Mouse (Mus musculus) adrenal gland, postnatal 36 days (tissue): ENCODE measurements around the gene Fads6. TPM values are rescaled to one million over a fixed set of nuclear protein-coding genes. Genes with fewer than 3 reads are reported as not detected.

Experiments used
- DNase-seq, 2 experiments: peaks; one replicate each; pipeline ENCODE4 v3.0.0; 2021; ENCODE audit warnings: mixed read lengths in 1 of 2
- long read RNA-seq, 2 experiments: library from polyadenylated mRNA; stranded (forward); transcript quantifications; one replicate each; pipeline ENCODE4 v2.0.0; 2021; ENCODE audit warnings: borderline sequencing depth in 2 of 2
- total RNA-seq, 2 experiments: library from RNA; stranded (reverse); gene quantifications; 2 replicates each; pipeline ENCODE4 v1.2.3; 2021

Fads6 gene
- 10 to 100 TPM; 47.5 to 75.9 TPM for total RNA-seq
- long read RNA-seq, experiment 1, full-length matches to known transcripts = 2 of 19 reads
- long read RNA-seq, experiment 1, partial matches to known transcripts = 3 of 19 reads
- long read RNA-seq, experiment 1, other reads (novel, unspliced or antisense) = 14 of 19 reads
- long read RNA-seq, experiment 2, full-length matches to known transcripts = 2 of 7 reads
- long read RNA-seq, experiment 2, partial matches to known transcripts = 0 of 7 reads
- long read RNA-seq, experiment 2, other reads (novel, unspliced or antisense) = 5 of 7 reads

DNA sequence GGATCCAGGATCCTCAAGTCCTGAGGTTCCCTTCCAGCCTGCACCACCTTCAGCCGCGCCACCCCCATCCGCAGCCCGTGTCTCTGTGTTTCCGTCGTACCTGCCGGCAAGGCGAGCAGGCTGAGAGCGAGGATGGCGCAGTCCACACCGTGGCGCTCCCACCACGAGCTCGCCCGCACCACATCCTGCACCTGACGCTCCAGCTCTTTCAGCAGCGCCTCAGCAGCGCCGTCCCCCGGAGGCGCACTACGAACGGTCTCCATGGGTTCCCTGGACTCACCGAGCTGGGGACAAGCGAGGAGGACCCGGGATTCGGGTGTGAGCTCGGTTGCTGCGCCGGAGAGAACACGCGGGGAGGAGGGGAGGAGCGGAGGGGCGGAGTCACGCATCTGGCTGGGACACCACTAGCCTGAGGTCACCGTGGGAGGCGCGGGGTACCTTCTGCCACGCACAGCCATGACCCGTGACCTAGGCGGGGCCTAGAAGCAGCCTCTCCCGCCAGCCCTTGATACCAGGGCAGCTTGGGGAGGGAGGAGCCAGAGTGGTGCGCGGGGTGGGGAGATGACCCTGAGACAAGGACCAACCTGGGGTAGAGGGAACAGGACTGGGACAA lies at the start of gene Fads6:
Gene Fads6, minus strand, starts transcription at position 450 of the 613 bp plus-strand sequence.
- peak; percentile 89 to 92 for DNase-seq

DNA sequence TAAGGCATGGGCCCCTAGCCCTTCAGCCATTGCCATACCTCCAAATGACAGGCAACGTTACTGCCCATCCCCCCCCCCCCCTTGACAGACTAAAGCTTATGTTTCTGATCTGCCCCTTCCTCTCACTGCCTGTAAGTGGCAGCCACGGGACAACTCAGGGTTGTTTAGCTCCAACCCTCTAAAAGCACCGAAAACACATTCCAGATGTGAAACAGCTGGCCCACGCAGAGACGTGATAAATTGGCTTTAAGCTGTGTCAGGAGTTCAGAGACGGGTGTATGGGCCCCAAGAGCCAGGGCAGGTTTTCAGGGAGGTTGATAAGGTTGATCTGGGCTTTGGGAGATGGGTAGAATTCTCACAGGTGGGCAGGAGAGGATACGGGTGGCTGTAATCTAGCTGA lies 48.1 kb upstream of the Fads6 start:
- DNase-seq = no peak

DNA sequence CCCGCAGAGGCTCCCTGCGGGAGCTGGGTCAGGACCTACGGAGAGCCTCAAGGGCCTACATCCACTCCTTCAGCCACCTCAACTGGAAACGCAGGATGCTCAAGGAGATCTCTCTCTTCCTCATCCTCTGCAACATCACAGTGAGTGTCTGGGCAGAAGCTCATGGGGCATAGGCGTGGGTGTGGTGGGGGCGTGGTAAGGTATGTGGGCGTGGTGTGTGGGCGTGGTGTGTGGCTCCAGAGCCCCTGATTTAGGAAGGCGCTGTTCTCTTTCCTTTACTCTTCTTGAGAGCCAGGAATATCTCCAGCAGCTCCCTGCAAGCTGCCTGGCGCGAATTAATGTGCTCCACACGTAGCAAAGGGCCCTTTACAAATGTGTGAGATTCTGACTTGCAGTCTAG lies 47.5 kb upstream of the Fads6 start:
- DNase-seq = no peak

DNA sequence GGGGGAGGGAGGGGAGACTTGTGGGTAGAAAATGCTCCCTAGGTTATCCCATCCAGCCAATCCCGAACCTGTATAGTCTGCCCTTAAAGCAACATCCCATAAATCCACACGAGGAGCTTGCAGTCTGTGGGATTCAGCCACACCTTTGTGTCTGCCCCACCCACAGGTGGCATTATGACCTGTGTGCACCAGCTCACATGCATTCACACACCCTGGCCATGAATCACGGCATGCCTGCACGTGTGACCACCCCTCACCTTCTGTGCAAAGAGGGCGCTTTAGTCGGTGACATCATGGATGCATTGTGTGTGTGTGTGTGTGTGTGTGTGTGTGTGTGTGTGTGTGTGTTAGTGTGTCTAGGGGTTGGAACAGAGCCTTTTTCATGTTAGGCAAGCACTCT lies 44.4 kb upstream of the Fads6 start:
- DNase-seq = no peak

DNA sequence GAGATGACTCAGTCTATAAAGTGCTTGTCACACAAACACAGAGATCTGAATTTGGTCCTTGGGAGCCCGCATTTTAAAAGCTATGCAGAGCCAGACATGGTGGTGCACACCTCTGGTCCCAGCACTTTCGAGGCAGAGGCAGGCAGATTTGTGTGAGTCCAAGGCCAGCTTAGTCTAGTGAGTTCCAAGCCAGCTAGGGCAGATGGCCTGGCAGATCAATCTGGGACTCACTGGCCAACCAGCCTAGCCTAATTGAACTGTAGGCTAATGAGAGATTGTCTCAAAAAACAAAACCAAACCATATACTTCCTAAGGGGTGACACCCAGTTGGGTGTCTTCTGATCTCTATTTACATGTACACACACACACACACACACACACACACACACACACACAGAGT lies 43.8 kb upstream of the Fads6 start:
- no peak for DNase-seq

DNA sequence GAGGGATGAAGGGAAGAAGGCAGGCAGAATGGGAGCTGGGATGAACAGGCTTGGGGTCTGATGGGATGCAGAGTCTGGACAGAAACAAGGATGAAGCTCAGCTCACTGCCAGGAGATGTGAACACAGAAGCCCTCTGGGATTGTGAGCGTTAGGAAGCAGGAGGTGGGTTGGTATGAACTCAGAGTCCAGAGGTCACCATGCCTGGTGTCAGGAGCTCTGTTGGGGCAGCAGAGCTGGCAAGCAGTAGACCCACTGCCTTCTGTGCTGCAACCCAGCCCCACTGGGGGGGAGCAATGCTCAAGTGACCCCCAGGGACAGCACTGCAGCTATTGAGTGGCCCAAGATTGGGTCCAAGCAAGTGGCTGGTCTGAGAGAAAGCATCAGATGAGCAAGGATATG lies 40.4 kb upstream of the Fads6 start:
- DNase-seq = no peak

DNA sequence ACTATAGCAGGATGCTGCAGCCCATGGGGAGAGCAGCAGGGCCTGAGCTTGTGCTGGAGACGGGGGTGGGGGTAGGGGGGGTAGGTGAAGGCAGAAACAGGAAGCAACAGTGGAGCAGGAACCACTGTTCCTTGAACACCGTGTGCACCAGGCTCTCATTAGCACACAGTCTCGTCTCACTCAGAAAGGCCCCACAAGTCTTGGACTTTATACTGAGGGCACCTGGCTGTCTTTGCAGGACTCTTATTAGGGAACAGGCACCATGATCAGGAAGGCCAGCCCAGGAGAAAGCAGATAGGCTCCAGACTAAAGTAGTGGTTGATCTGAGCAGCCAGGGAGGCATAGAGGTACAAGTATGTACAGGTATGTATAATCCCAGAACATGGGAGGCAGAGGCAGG lies 39.9 kb upstream of the Fads6 start:
- no peak for DNase-seq

DNA sequence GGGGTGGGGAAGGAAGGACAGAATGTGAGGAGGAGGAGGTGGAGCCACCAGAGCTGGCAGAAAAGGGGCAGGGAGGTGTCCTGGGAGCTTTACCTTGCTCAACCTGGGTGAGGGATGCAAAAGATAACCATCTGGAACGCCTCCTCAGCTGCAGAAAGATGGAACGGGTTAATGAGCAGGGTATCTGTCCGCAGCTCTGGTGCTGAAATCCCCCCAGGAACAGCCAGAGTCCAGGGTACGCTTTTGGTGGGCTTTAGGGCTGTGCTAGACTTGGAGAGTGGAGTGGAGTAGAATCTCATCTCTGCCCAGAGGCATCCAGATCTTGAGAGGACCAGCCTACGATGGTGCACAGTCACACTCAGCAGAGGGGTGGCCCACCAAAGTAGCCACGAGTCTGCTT lies 38.7 kb upstream of the Fads6 start:
- DNase-seq = no peak

DNA sequence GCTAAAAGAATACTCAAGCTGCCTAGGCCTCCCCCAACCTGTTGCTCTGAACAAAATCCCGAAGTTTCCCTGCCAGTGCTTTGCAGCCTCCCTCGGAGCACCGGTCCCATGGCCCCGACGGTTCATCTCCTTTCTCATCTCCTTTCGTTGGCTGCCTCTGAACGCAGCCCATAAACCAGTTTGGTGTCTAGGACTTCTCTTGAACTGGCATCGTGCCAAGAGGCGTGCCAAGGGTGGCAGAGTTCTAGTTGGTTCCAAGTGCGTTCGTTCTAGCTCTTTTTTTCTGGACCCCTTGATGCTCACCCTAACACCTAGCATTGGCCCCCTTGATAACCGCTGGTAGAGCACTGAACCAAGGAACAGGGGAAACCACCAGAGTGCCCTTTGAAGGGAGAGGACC lies 37.8 kb upstream of the Fads6 start:
- DNase-seq = peak; percentile 54 to 55

DNA sequence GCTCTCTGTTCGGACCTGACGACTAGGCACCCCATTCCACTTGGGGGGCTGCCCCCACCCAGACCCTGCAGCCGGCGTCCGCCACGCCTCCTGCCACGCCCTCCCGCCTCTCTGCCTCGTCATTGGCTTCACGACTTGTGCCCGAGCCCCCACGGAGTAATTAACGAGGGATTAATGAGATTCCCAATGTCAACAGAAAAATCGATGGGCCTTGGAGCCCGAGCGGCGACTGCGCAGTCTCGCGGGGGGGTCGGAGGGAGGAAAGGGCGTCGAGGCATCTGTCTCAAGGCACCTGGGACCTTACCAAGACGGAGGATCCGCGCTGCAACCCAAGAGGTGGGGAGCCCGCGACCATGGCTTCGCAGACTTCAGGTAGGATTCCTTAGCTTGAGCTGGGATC lies 37.1 kb upstream of the Fads6 start, which contains the start of gene Otop3:
Gene Otop3, plus strand, starts transcription at position 201 of the 400 bp plus-strand sequence.
- no peak for DNase-seq

DNA sequence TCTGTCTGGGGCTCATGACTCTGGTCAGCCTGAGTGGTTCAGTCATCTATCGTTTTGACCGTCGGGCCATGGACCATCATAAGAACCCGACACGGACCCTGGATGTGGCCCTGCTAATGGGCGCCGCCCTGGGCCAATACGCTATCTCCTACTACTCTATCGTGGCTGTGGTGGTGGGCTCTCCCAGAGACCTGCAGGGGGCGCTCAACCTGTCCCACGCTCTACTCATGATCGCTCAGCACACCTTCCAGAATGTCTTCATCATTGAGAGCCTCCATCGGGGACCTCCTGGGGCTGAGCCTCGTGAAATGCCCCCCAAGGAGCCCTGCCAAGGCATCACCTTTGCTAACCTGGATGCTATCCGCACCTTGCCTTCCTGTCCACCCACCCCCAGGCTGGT lies 31.9 kb upstream of the Fads6 start:
- peak in 1 of 2 experiments; percentile 21 for DNase-seq

DNA sequence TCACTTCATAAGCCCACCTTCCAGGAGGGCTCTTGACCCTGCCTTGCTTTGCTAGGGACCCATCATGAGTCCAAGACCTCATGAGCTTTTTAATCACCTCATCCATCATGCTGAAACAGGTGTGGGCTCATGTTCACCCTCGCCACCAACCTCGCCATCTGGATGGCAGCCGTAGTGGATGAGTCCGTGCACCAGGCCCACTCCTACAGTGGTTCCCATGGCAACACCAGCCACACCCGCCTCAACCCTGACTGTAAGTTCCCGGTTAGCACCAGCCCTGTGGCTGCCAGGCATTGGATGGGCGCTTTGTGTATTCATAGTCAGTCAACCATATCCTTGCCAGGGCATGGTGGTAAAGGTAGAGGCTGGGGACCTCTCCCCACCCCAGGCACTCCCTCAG lies 29.3 kb upstream of the Fads6 start:
- DNase-seq = no peak

DNA sequence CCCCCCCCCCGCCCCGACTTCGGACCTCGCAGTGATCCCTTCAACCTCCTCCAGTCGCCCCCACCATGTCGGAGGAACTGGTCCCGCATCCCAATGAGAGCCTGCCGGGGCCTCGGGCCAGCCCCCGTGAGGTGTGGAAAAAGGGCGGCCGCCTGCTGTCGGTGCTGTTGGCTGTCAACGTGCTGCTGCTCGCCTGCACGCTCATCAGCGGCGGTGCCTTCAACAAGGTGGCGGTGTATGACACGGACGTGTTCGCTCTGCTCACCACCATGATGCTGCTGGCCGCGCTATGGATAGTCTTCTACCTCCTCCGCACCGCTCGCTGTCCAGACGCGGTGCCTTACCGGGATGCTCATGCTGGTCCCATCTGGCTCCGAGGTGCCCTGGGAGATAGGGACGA lies 25.9 kb upstream of the Fads6 start:
- DNase-seq = no peak

DNA sequence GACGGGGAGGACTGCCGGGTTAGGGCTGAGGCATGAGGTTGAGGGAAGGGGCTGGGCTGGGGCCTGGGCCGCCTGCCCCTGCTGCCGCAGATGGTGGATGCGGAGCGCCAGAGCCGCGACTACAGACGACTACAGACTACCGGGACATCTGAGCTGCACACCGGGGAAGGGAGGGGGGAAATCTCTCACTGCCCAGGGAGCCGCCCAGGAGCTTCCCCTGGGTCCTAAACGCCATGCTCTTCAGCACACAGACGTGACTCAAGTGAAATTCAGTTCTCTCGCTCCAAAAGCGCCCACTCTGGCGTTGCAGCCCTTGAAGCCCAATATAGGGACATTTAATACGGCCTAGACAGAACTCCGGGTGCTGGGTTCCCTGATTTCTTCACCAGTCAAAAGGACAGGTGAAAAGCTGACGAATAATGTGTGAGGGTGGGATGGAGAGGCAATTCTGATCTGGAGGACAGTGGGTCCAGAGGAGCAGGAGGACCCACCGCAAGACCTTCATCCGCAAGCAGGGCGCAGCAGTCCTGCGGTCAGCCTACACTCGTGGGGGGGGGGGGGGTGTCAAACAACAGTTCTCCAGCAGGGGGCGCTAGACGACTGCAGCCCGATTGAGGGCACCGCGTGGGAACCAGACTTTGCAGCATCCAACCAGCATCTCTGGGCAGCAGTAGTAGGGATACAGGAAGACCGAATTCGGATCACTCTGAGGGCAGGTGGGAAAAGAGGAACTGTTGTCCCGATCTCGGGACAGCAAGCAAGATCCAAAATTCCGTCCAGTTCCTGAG lies 24.6 kb upstream of the Fads6 start, which contains the start of gene Ush1g:
Gene Ush1g, minus strand, starts transcription at position 136 of the 788 bp plus-strand sequence.
- peak; percentile 70 to 80 for DNase-seq

DNA sequence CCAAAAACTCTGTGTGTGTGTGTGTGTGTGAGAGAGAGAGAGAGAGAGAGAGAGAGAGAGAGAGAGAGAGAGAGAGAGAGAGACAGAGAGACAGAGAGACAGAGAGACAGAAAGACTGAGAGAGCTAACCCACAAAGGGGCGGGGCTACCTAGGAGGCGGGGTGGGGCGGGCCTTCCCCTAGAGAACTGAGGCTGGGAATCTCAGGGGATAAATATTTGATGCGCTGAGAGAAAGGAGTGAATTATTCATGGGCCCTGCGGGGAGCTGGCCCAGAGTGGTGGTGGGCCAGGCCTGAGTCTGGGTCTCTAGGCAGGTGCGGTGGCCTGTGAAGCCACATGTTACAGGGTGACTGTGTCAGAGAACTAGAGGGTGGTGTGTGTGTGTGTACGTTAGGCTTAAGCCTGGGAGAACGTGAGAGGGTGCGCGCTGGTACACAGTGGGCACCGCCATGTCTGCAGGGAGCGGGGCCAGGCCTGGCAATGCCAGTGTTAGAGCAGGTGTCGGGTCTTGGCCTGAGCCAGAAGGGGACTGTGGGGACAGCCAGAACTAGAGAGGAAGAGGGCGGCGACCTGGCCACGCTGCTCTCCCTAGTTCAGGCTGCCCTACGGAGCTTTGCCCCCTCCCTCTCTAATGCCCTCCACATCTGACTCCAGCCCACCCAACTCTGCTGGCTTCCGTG lies 22.4 kb upstream of the Fads6 start:
- no peak for DNase-seq

DNA sequence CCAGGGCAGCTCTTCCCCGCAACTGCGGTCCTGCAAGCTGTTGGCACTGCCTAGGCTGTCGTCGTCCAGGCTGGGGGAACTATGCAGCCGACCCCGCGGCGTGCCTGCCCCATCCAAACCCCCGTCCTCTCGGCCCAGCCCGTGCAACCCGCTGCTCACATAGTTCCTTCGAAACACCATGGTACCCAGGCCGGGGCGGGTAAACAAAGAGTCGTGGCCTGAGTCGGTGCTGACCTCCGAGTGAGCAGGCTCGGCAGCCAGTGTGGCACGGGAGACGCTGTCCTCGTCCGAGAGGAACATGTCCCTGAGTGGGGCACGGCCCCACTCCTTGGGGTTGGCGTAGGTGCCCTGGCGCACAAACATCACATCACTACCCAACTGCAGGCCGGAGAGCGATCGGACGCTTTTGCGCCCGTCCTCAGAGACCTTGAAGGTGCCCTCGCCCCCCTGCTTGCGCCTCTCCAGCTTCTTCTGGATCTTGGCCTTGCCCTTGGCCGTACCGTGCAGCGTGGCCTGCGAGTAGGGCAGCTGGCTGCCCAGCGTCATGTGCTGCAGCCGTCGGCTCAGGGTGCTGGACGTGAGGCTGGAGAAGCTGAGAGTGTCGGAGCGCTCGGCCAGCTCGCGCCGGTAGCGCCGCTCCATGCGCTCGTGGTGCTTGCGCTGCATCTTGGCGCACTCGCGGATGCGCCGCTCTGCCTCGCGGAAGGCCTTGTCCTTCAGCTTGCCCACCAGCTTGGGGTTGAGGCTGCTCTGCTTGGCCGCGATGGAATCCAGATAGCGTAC lies 21.0 kb upstream of the Fads6 start:
- DNase-seq = no peak

DNA sequence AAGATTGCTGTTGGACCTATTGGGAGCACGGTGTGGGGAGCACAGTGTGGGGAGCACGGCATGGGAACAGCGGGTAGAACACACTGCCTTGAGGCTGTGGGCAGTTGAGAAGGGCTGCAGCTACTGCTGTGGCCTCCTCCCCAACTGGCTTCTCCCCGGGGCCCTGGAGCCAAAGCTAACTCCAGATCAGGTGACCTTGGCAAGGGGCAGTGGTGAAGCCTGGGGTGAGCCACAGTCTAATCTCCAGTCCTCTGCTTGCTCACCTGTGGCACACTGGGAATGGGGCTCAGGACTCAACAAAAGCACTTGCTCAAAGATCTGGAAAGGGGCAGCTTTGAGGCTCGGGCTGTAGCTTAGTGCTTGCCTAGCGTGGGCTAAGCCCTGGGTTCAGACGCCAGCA lies 19.7 kb upstream of the Fads6 start:
- no peak for DNase-seq

DNA sequence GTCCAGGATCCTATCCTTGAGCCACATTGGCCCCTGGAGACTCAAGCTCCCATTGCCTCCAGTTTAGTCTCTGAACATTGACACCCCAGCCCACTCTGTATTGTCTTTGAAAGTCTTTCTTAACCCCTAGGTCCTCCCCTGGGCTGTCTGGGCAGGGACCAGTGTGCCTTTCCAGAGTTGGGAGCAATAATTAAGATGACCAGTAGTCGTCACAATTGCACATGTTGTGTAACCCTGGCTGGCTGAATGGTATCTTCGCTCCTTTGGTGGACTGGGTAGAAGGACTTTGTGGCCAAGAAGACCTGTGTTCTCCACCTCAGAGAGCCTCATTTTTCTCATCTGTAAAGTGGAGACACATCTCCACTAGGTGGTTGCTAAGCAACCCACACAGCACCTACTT lies 16.8 kb upstream of the Fads6 start:
- DNase-seq = peak in 1 of 2 experiments; percentile 24

DNA sequence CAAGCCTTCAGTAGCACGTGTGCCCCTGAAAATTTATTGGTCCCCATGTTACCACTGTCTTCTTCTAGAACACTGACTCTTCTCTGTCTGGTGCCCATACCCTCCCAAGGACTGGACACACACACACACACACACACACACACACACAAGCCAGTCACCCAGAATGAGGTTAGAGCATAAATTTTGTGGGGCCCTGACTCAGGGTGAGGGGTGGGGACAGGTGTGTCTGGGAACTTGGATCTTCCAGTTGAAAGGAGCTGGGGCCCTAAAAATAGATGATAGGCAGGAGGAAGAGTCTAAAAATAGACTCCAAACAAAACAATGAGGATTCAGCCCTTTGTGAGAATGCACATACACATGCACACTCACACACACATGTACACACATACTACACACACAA lies 11.3 kb upstream of the Fads6 start:
- DNase-seq = no peak

DNA sequence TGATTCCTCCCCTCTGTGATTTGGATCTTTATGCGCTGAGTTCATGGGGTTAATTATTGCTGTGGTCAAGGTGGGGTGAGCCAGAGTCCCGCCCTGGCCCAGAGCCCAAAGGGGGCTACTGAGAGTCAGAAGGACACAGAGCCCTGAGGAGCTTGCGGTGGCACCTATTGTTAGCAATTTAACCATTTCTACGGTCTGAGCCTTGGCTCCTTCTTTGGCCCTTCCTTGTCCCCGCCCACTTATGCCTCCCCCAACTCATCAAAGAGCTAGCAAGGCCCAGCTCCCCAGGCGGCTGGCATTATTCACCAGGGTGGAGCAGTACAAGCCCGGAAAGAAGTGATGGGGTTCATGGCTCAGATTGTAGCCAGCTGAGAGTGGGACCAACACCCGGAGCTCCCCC lies 9.4 kb upstream of the Fads6 start, which contains the start of gene Otop2:
Gene Otop2, plus strand, starts transcription at position 301 of the 400 bp plus-strand sequence.
- DNase-seq = no peak

DNA sequence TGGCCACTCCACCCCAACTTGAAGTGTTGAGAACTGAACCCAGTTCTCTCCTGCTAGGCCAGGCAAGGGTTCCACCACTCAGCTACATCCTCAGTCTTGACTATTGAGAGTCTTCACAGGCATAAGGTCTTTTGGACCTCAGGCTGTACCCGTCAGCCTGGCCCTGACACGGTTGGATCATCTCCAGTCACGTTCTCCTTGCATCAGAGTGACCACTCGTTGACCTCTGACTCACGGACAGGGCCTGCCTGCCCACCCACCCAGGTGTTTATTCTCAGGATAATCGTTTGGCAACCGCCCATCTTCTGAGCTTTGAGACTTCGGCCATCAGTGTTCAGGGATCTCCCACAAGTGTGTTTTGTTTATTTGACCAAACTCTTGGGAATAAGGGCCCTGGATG lies 5.7 kb upstream of the Fads6 start:
- DNase-seq = peak in 1 of 2 experiments; percentile 40

DNA sequence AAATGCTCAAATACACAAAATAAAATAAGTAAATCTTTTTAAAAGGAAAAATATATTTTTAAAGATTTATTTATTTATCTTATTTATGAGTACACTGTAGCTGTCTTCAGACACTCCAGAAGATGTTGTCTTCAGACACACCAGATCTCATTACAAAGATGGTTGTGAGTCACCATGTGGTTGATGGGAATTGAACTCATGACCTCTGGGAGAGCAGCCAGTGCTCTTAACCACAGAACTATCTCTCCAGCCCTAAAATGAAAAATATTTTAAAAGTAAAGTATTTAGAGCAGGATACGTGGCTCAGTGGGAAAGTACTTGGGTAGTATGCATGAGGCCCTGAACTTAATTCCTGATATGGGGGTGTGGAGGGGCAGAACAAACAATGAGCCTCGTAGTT lies 3.9 kb upstream of the Fads6 start:
- DNase-seq = no peak
